Mouse (Mus musculus) olfactory bulb, adult 2 months (tissue): ENCODE measurements around the gene H2-M10.6. TPM values are rescaled to one million over a fixed set of nuclear protein-coding genes. Genes with fewer than 3 reads are reported as not detected.
A peak's percentile ranks its signal among the peaks of the same experiment; 100 is the strongest.
"Not testable (repeated sequence)": the region's sequence is repeated elsewhere in the genome, so short reads cannot be mapped to it uniquely, and the experiment has no call there.

Source experiments
- H3K27ac ChIP-seq: fragments of 200-500 bp; 2 replicates; pipeline ENCODE4 v1.5.1; 2012; ENCODE audit warnings: low read depth, low read length; ENCODE audit not compliant: insufficient read depth
- H3K4me1 ChIP-seq: fragments of 200-500 bp; 2 replicates; pipeline ENCODE4 v1.6.1; 2012; ENCODE audit warnings: low read length; ENCODE audit not compliant: control insufficient read depth, insufficient read depth
- H3K4me3 ChIP-seq: fragments of 200-500 bp; 2 replicates; pipeline ENCODE4 v1.5.1; 2012; ENCODE audit warnings: mild to moderate bottlenecking, low read depth, low read length, moderate library complexity; ENCODE audit not compliant: insufficient read depth
- CTCF ChIP-seq: fragments of 200-500 bp; IDR thresholded peaks from 2 replicates; pipeline ENCODE4 v1.5.1; 2012; ENCODE audit warnings: low read depth, mild to moderate bottlenecking, low read length, moderate library complexity; ENCODE audit not compliant: insufficient read depth
- POLR2A ChIP-seq: fragments of 200-500 bp; IDR thresholded peaks from 2 replicates; pipeline ENCODE4 v1.6.1; 2012; ENCODE audit warnings: mild to moderate bottlenecking, low read depth, low read length, moderate library complexity; ENCODE audit not compliant: insufficient read depth
- WGBS: fragments of 180-500 bp; shearing (Covaris S2); methylation state at CpG from one replicate; pipeline ENCODE4 v1.1.7; 2018; 5-methylcytosine and 5-hydroxymethylcytosine counted together
- polyA plus RNA-seq: library from polyadenylated mRNA; stranded (reverse); fragments of >200 nt; gene quantifications from 2 replicates; pipeline ENCODE4 v1.2.4, GENCODE M21; 2012; ENCODE audit warnings: low replicate concordance; ENCODE audit not compliant: missing spikeins, insufficient read depth, insufficient read length

H2-M10.6 gene
- polyA plus RNA-seq, 1 experiment: not detected

- H3K4me1 ChIP-seq: peaks cover 2% of the 10 kb centered on the region; the same call in 1 of the 2 replicates
- H3K27ac ChIP-seq: no peak overlapping the region
- TF ChIP-seq POLR2A (no peak), CTCF (no peak)
- no peak overlapping the region for H3K4me3 ChIP-seq
These were observed 12.0 kb downstream of the H2-M10.6 start for GRCm38 (mm10) chr17:36824005-36824404.

GRCm38 (mm10) chr17:36825525-36825924 is 13.6 kb downstream of the H2-M10.6 start:
- TF ChIP-seq POLR2A (no peak), CTCF (no peak)
- no peak overlapping the region for H3K4me3 ChIP-seq

GRCm38 (mm10) chr17:36826002-36826401 is 14.0 kb downstream of the H2-M10.6 start:
- H3K4me3 ChIP-seq, H3K27ac ChIP-seq, H3K4me1 ChIP-seq: not testable (repeated sequence)
- WGBS: 6% methylated on average over 5 of the region's 5 CpGs

More at GRCm38 (mm10) chr17:36825525-36825924, 13.6 kb downstream of the H2-M10.6 start:
- WGBS: 28% methylated on average over 4 of the region's 4 CpGs
- Histone ChIP-seq H3K4me1 (peaks cover 2% of the 10 kb centered on the region; the same call in 1 of the 2 replicates), H3K27ac (no peak overlapping the region)

- H3K4me3 ChIP-seq: no peak overlapping the region
- no peak for TF ChIP-seq POLR2A
- no peak for TF ChIP-seq CTCF
- WGBS: 85% methylated on average over 2 of the region's 2 CpGs
- H3K4me1 ChIP-seq: peaks cover 2% of the 10 kb centered on the region; the same call in 1 of the 2 replicates
- no peak overlapping the region for H3K27ac ChIP-seq
These were observed 16.5 kb downstream of the H2-M10.6 start for GRCm38 (mm10) chr17:36828488-36828887.

GRCm38 (mm10) chr17:36830470-36830869 is 18.5 kb downstream of the H2-M10.6 start:
- 87% methylated on average over 3 of the region's 3 CpGs for WGBS

GRCm38 (mm10) chr17:36832694-36833093 is 20.7 kb downstream of the H2-M10.6 start:
- Histone ChIP-seq H3K27ac (no peak overlapping the region), H3K4me1 (no peaks in the 10 kb centered on the region; the same call in 1 of the 2 replicates), H3K4me3 (no peak overlapping the region)
- TF ChIP-seq CTCF: no peak
- no peak for TF ChIP-seq POLR2A
- 58% methylated on average over 4 of the region's 4 CpGs for WGBS

More at GRCm38 (mm10) chr17:36830470-36830869, 18.5 kb downstream of the H2-M10.6 start:
- no peak overlapping the region for H3K4me3 ChIP-seq
- H3K27ac ChIP-seq: no peak overlapping the region
- peaks cover 2% of the 10 kb centered on the region; the same call in 1 of the 2 replicates for H3K4me1 ChIP-seq
- TF ChIP-seq POLR2A (no peak), CTCF (no peak)

- Histone ChIP-seq H3K27ac (peak overlapping the region; percentile 84; the same call in 1 of the 2 replicates), H3K4me1 (peaks cover 2% of the 10 kb centered on the region; the same call in 1 of the 2 replicates), H3K4me3 (no peak overlapping the region)
- WGBS: 39% methylated on average over 12 of the region's 12 CpGs
- TF ChIP-seq POLR2A: no peak
- no peak for TF ChIP-seq CTCF
These were observed 23.8 kb downstream of the H2-M10.6 start for GRCm38 (mm10) chr17:36835591-36836426.

- peak overlapping the region; percentile 84 for H3K27ac ChIP-seq
- WGBS: 10% methylated on average over 3 of the region's 3 CpGs
- H3K4me3 ChIP-seq: peak overlapping the region; percentile 97
- H3K4me1 ChIP-seq: peaks cover 2% of the 10 kb centered on the region; the same call in 1 of the 2 replicates
- no peak for TF ChIP-seq POLR2A
- no peak for TF ChIP-seq CTCF
These were observed 24.4 kb downstream of the H2-M10.6 start for GRCm38 (mm10) chr17:36836427-36836812.

GRCm38 (mm10) chr17:36836874-36837647 is 25.1 kb downstream of the H2-M10.6 start, which contains the start of gene Trim26:
Gene Trim26 (plus strand): TSS chr17:36837134.
- H3K4me1 ChIP-seq: peaks cover 2% of the 10 kb centered on the region; the same call in 1 of the 2 replicates
- TF ChIP-seq CTCF (no peak), POLR2A (peak; percentile 91)
- peak within 1 kb of the TSS; percentile 84 for H3K27ac ChIP-seq
- peak within 1 kb of the TSS; percentile 97 for H3K4me3 ChIP-seq
- WGBS: under 1% methylated on average over 58 of the region's 58 CpGs
